Mouse (Mus musculus) left cerebral cortex, adult 18-20 months (tissue): Measurements from ENCODE around the gene Prelp. TPM values are rescaled to one million over a fixed set of nuclear protein-coding genes. Genes with fewer than 3 reads are reported as not detected.
A peak's percentile ranks its signal among the peaks of the same experiment; 100 is the strongest.
"Not testable (repeated sequence)": the region's sequence is repeated elsewhere in the genome, so short reads cannot be mapped to it uniquely, and the experiment has no call there.

Experiments
- DNase-seq, 2 experiments: peaks; one replicate each; pipeline ENCODE4 v3.0.0; 2021 to 2022; ENCODE audit warnings: low spot score in 2 of 2, mixed read lengths in 1 of 2
- long read RNA-seq, 2 experiments: library from polyadenylated mRNA; stranded (forward); transcript quantifications; one replicate each; pipeline ENCODE4 v2.0.0; 2021
- total RNA-seq, 2 experiments: library from RNA; stranded (reverse); gene quantifications; 2 replicates each; pipeline ENCODE4 v1.2.3; 2021

The Prelp gene
- 10 to 100 TPM; 12.1 to 13.1 TPM for total RNA-seq
- long read RNA-seq, experiment 1, transcript Prelp-201 (3 exons, 3,615 nt) = major isoform, 17 of 19 reads
- long read RNA-seq, experiment 1, partial matches to known transcripts = 1 of 19 reads
- long read RNA-seq, experiment 1, other reads (novel, unspliced or antisense) = 1 of 19 reads
- long read RNA-seq, experiment 2, transcript Prelp-201 (3 exons, 3,615 nt) = major isoform, 7 of 13 reads
- long read RNA-seq, experiment 2, partial matches to known transcripts = 3 of 13 reads
- long read RNA-seq, experiment 2, other reads (novel, unspliced or antisense) = 3 of 13 reads

GRCm38 (mm10) chr1:133921304-133921751 is at the start of gene Prelp:
Gene Prelp, minus strand, starts transcription at chr1:133921414.
- DNase-seq = no peak

- DNase-seq = no peak
These were observed 48.2 kb upstream of the Prelp start for GRCm38 (mm10) chr1:133969427-133969826.

DNA sequence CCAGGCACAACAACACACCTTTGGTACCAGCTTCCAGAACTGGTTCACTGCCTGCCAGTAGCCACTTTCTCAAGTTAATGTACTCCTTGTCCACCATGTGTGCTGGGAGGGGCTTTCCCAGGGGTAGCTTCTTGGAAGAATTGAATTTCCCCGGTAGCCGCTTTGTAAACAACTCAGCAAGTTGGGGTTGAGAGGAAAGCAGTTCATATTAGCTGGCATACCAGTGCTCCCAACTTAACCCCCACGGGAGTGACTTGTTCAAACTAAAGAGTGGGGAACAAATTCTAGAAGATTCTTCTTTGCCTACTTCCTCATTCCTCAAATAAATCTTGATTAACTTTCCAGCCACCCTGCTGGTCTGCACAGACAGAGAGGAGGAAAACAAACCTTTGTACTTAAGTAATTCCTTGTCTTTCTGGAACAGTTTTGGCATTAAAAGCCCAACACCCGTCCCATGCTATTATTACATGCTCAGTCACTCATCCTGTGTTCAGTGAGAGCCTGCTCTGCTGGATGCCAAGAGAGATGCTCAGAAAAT is 47.6 kb upstream of the Prelp start:
- DNase-seq = no peak

GRCm38 (mm10) chr1:133967481-133968017 is 46.3 kb upstream of the Prelp start:
- DNase-seq = no peak

DNA sequence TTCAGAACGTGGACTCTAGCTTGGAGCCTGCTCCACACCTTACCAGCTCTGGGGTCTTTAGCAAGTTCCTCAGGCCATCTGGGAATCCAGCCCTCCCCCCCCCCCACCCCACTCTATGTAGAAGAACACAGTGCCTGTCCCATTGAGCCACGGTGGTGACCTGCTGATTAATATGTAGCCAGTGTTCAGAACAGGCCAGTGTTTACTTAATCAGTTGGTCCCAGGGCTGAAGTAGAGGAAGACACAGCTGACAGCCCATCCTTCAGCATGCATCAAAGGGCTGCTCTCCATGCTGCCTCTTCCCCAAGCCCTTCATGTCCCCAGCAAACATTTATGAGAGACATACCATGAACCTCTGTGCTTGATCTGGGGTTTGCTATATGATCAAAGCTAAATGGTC is 44.8 kb upstream of the Prelp start:
- no peak for DNase-seq

GRCm38 (mm10) chr1:133965298-133965697 is 44.1 kb upstream of the Prelp start:
- no peak for DNase-seq

GRCm38 (mm10) chr1:133964742-133965141 is 43.5 kb upstream of the Prelp start:
- no peak for DNase-seq

- DNase-seq = not testable (repeated sequence)
These were observed 42.4 kb upstream of the Prelp start for GRCm38 (mm10) chr1:133963578-133963977.

- DNase-seq = not testable (repeated sequence)
These were observed 41.9 kb upstream of the Prelp start for GRCm38 (mm10) chr1:133963128-133963527.

DNA sequence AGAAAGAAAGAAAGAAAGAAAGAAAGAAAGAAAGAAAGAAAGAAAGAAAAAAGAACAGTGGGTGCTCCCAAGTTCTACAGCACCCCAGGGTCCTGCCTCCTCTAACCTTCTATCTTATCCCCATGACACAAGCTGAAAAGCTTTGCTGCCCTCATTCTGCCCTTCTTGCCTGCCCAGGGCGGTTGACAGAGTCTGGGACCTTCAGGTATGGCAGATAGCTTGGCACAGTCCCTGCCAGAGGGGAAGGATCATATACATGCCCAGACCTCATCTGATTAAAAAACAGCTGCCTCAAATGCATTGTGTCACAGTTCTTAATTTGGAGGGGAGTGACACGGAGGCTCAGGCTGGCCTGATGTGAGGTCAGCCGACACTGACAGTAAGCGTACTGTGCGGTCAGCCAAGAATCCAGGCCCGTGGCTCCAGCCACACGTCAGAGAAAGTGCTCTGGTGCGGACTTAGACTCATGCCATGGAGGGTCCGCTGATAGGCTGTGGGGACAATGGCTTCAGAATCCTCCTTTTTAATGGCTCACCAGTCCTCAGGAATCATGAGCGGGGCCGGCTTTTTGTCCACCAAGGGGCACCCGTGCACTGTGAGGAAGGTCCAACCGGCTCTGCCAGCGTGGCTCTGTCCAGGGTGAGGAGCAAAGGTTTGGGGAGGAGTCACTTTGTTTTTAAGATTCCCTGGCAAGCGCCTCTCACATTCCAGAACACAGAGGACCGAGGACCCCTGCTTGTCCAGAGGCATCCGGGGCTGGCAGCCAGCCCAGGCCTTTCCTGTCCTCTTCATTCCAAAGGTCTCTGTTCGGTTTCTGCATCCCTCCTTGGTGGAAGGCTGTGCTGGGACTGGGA is 40.3 kb upstream of the Prelp start:
- DNase-seq = peak; percentile 21 to 36

GRCm38 (mm10) chr1:133959521-133959920 is 38.3 kb upstream of the Prelp start:
- DNase-seq = no peak

- no peak for DNase-seq
These were observed 32.8 kb upstream of the Prelp start for GRCm38 (mm10) chr1:133954009-133954408.

DNA sequence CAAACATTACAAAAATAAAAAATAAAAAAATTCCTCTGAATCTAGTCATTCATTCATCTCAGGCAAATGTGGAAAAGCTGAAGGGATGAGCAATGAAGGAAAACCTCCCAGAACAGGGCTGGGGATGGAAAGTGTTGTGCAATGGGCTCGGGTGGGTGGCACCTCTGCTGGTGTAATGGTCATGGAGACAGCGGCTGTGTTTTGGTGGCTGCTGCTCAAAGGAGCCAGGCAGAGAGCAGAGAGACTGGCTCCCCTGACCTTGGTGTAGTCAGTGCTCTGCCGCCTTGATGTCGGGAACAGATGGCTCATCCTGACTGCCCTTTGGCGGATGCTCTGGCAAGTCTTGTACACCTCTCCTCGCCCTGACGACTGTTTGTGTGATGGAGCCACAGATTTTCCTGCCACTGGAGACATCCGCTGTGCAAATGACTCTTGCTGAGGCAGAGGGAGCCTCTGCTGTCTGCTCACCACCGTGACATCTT is 32.1 kb upstream of the Prelp start:
- peak in 1 of 2 experiments; percentile 19 for DNase-seq

DNA sequence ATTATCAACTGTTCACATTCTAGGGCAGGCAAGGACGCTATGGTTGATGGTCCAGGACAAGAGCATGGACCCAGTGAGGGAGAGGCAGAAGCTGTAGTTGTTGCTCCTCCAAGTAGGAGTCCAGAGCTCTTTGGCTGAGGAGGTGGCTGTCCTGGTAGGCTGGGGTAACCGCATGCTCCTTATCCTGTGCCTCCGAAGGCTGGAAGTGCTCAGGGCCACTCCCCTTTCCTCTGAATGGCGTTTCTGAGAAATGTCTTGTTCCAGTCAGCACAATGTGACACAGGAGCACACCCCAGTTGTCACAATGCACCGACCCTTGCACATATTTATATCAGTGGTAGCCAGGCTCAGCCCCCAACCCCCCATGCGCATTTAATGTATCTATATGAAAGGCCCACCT is 30.4 kb upstream of the Prelp start:
- DNase-seq = no peak

DNA sequence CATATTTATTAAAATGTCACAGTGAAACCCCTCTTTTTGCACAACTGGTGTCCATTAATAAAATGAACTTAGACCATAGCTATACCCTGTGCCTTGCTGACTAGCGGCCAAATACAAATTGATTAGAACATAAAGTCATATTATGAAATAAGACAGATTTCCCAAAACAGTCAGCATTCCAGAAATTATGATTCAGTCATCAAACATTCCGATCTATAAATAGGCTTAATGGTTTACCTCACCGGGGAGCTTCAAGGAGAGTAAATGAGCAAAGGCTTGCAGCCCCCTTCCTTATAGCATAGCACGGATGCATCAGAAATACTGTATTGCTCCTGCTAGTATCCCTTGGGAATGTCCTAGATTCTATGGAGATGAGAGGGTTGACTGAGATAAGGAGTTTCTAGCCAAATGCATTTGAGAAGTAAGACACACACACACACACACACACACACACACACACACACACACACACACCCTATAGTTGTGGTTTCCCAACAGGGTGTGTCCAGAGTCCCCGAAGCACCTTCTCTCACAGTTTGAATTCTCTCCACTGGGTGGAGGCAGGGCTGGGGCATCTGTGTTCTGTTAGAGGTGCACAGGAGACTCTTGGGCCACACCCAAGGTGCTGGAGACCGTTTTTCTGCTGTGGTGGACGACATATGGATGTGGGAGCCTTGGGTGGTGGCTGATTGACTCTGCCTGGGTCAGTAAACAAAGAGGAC is 29.0 kb upstream of the Prelp start:
- DNase-seq = no peak

GRCm38 (mm10) chr1:133945106-133945505 is 23.9 kb upstream of the Prelp start:
- DNase-seq = no peak

GRCm38 (mm10) chr1:133941904-133942303 is 20.7 kb upstream of the Prelp start:
- no peak for DNase-seq

- no peak for DNase-seq
These were observed 20.1 kb upstream of the Prelp start for GRCm38 (mm10) chr1:133941158-133941860.

DNA sequence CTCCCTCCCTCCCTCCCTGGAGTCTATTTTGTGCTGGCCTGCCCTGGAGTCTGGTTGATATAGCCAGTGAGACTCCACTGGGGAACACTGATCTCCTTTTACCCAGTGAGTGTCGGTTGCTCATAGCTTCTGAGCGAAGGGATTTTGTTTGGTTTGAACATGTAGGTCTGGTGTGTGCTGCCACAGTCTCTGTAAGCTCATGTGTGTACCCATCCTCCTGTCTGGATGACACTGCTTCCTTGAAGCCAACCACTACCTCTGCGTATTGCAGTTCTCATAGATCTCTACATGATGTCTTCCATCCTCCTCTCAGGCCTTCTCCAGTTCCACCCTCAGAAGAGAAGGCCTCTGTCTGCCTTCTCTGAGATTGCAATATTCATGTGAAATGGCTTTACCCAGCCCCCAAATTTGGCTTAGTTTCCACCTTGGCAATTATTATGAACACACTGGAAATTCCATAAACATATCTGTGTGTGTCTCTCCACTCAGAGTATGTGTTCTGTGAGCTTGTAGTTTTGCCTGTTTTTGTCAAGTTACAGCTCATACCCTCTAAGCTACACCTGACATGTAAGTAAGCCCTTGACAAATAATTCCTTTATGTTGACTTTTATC is 19.4 kb upstream of the Prelp start:
- no peak for DNase-seq

- no peak for DNase-seq
These were observed 18.5 kb upstream of the Prelp start for GRCm38 (mm10) chr1:133939708-133940107.
